Mouse (Mus musculus) lung, postnatal 10 days (tissue): ENCODE measurements around the gene Nme3.

Source experiments
- DNase-seq: peaks from one replicate; pipeline ENCODE4 v3.0.0; 2021

Nme3 gene

GRCm38 (mm10) chr17:24896241-24896992 lies at the start of gene Nme3:
Nme3 (plus strand) TSS chr17:24896500.
- peak; percentile 81 for DNase-seq

GRCm38 (mm10) chr17:24847386-24847785 lies 48.9 kb upstream of the Nme3 start:
- DNase-seq = no peak

- no peak for DNase-seq
These were observed 47.7 kb upstream of the Nme3 start for GRCm38 (mm10) chr17:24848600-24849031.

GRCm38 (mm10) chr17:24849733-24850064 lies 46.6 kb upstream of the Nme3 start:
- DNase-seq = no peak

GRCm38 (mm10) chr17:24850065-24850772 lies 46.1 kb upstream of the Nme3 start, which contains the start of gene Fahd1:
Fahd1 (minus strand) TSS chr17:24850364.
- DNase-seq = peak; percentile 99

GRCm38 (mm10) chr17:24850773-24851127 lies 45.5 kb upstream of the Nme3 start:
- DNase-seq = no peak

GRCm38 (mm10) chr17:24851381-24852125 lies 44.7 kb upstream of the Nme3 start:
- no peak for DNase-seq

GRCm38 (mm10) chr17:24855838-24856464 lies 40.3 kb upstream of the Nme3 start:
- DNase-seq = no peak

- DNase-seq = no peak
These were observed 39.7 kb upstream of the Nme3 start for GRCm38 (mm10) chr17:24856589-24856988.

- DNase-seq = no peak
These were observed 38.3 kb upstream of the Nme3 start for GRCm38 (mm10) chr17:24857831-24858470.

- no peak for DNase-seq
These were observed 37.3 kb upstream of the Nme3 start for GRCm38 (mm10) chr17:24858967-24859366.

- no peak for DNase-seq
These were observed 36.2 kb upstream of the Nme3 start for GRCm38 (mm10) chr17:24860076-24860475.

GRCm38 (mm10) chr17:24861785-24862184 lies 34.5 kb upstream of the Nme3 start:
- DNase-seq = no peak

- DNase-seq = no peak
These were observed 30.5 kb upstream of the Nme3 start, which contains the start of gene Igfals for GRCm38 (mm10) chr17:24865776-24866175. Igfals (plus strand) TSS chr17:24865997.

- DNase-seq = no peak
These were observed 28.4 kb upstream of the Nme3 start for GRCm38 (mm10) chr17:24867914-24868313.

GRCm38 (mm10) chr17:24873695-24874404 lies 22.4 kb upstream of the Nme3 start:
- DNase-seq = no peak

GRCm38 (mm10) chr17:24874405-24874745 lies 21.9 kb upstream of the Nme3 start:
- DNase-seq = no peak

- DNase-seq = no peak
These were observed 21.3 kb upstream of the Nme3 start for GRCm38 (mm10) chr17:24874989-24875388.

- DNase-seq = no peak
These were observed 18.8 kb upstream of the Nme3 start for GRCm38 (mm10) chr17:24877336-24878116.

GRCm38 (mm10) chr17:24878117-24878397 lies 18.2 kb upstream of the Nme3 start:
- DNase-seq = peak; percentile 52

- DNase-seq = no peak
These were observed 17.8 kb upstream of the Nme3 start for GRCm38 (mm10) chr17:24878531-24878930.
